Mouse (Mus musculus) myocyte (in vitro differentiated cells): ENCODE results near the gene Snca. TPM values are rescaled to one million over a fixed set of nuclear protein-coding genes. Genes with fewer than 3 reads are reported as not detected.
A peak's percentile ranks its signal among the peaks of the same experiment; 100 is the strongest.

Source experiments
- H3K27me3 ChIP-seq: one replicate; pipeline ENCODE4 v1.6.1; 2011; ENCODE audit not compliant: control insufficient read depth, insufficient read depth, insufficient read length
- H3K36me3 ChIP-seq: one replicate; pipeline ENCODE4 v1.6.1; 2011; ENCODE audit not compliant: control insufficient read depth, insufficient read depth
- H3K4me2 ChIP-seq: one replicate; pipeline ENCODE4 v1.6.1; 2011; ENCODE audit warnings: low read depth, control low read depth
- H3K4me3 ChIP-seq: one replicate; pipeline ENCODE4 v1.5.1; 2011; ENCODE audit warnings: mild to moderate bottlenecking, control low read depth, moderate library complexity
- H3K79me2 ChIP-seq: one replicate; pipeline ENCODE4 v1.6.1; 2011; ENCODE audit not compliant: control insufficient read depth, insufficient read depth
- H3ac ChIP-seq: one replicate; pipeline ENCODE4 v1.6.1; 2011; ENCODE audit not compliant: control insufficient read depth, insufficient read length
- CEBPB ChIP-seq: IDR thresholded peaks from 2 replicates; pipeline ENCODE4 v1.6.1; 2011; ENCODE audit warnings: mild to moderate bottlenecking, moderate library complexity; ENCODE audit not compliant: poor library complexity, insufficient read depth, severe bottlenecking
- E2F4 ChIP-seq: IDR thresholded peaks from one replicate; pipeline ENCODE4 v1.6.1; 2011; ENCODE audit warnings: mild to moderate bottlenecking, control low read depth, moderate library complexity; ENCODE audit not compliant: insufficient read depth
- MAX ChIP-seq: IDR thresholded peaks from one replicate; pipeline ENCODE4 v1.6.1; 2011; ENCODE audit warnings: low read depth, mild to moderate bottlenecking, control low read depth
- MYOD1 ChIP-seq, 3 experiments: IDR thresholded peaks; one replicate each; pipeline ENCODE4 v1.6.1; 2011; ENCODE audit warnings: control low read depth in 2 of 3, low read depth in 2 of 3, mild to moderate bottlenecking in 2 of 3, moderate library complexity in 1 of 3; ENCODE audit not compliant: insufficient read length in 2 of 3, control insufficient read depth in 1 of 3
- MYOG ChIP-seq, 3 experiments: IDR thresholded peaks; one replicate each; pipeline ENCODE4 v1.6.1; 2011; ENCODE audit warnings: control low read depth in 2 of 3, low read depth in 2 of 3, mild to moderate bottlenecking in 2 of 3; ENCODE audit not compliant: insufficient read length in 2 of 3, control insufficient read depth in 1 of 3, insufficient read depth in 1 of 3
- POLR2A ChIP-seq: IDR thresholded peaks from one replicate; pipeline ENCODE4 v1.6.1; 2011; ENCODE audit warnings: low read depth, mild to moderate bottlenecking, control low read depth, moderate library complexity; ENCODE audit not compliant: insufficient read length
- POLR2AphosphoS2 ChIP-seq: IDR thresholded peaks from one replicate; pipeline ENCODE4 v1.6.1; 2011; ENCODE audit warnings: low read depth, control low read depth; ENCODE audit not compliant: insufficient read length
- REST ChIP-seq: IDR thresholded peaks from one replicate; pipeline ENCODE4 v1.6.1; 2011; ENCODE audit warnings: mild to moderate bottlenecking, control low read depth, moderate library complexity; ENCODE audit not compliant: insufficient read depth, insufficient read length
- SRF ChIP-seq: IDR thresholded peaks from one replicate; pipeline ENCODE4 v1.6.1; 2011; ENCODE audit warnings: low read depth; ENCODE audit not compliant: control insufficient read depth, insufficient read length
- TCF12 ChIP-seq: IDR thresholded peaks from one replicate; pipeline ENCODE4 v1.6.1; 2011; ENCODE audit warnings: mild to moderate bottlenecking, control low read depth; ENCODE audit not compliant: poor library complexity, insufficient read depth, severe bottlenecking
- TCF3 ChIP-seq: IDR thresholded peaks from one replicate; pipeline ENCODE4 v1.6.1; 2011; ENCODE audit warnings: low read depth, control low read depth; ENCODE audit not compliant: insufficient read length
- USF1 ChIP-seq: IDR thresholded peaks from one replicate; pipeline ENCODE4 v1.6.1; 2011; ENCODE audit warnings: low read depth, mild to moderate bottlenecking, control low read depth, moderate library complexity
- polyA plus RNA-seq: library from polyadenylated mRNA; unstranded; fragments of >200 nt; fragmentation: generic; extraction: Trizol; gene quantifications from one replicate; pipeline ENCODE4 v1.2.1, GENCODE M21; 2012; ENCODE audit warnings: missing spikeins

The Snca gene
- 0.13 TPM for polyA plus RNA-seq

GRCm38 (mm10) chr6:60829282-60829891, at the start of gene Snca:
TSS of gene Snca (minus strand) at chr6:60829855.
- TF ChIP-seq E2F4 (no peak), USF1 (no peak), CEBPB (no peak), TCF12 (no peak), REST (no peak), MYOD1 (IDR thresholded peaks at IDR 0.05; ENCODE audit: control insufficient read depth in 1 of 3, insufficient read length in 2 of 3, low read depth in 2 of 3) (no peak), MYOG (IDR thresholded peaks at IDR 0.05; ENCODE audit: control insufficient read depth in 1 of 3, insufficient read depth in 1 of 3, insufficient read length in 2 of 3, low read depth in 2 of 3) (no peak), SRF (no peak), POLR2A (no peak), MAX (no peak), TCF3 (no peak), POLR2AphosphoS2 (no peak)
- Histone ChIP-seq H3ac (no peak within 1 kb of the TSS), H3K79me2 (no peaks in the 10 kb centered on the region), H3K27me3 (no peaks in the 10 kb centered on the region), H3K36me3 (no peaks in the 10 kb centered on the region), H3K4me3 (no peak within 1 kb of the TSS), H3K4me2 (peak within 1 kb of the TSS; percentile 46)

GRCm38 (mm10) chr6:60870126-60870525, 40.5 kb upstream of the Snca start:
- no peak overlapping the region for H3K4me2 ChIP-seq
- no peak overlapping the region for H3K4me3 ChIP-seq
- H3K36me3 ChIP-seq = no peaks in the 10 kb centered on the region
- TF ChIP-seq MYOD1 (IDR thresholded peaks at IDR 0.05; ENCODE audit: control insufficient read depth in 1 of 3, insufficient read length in 2 of 3, low read depth in 2 of 3) (no peak), CEBPB (no peak), TCF3 (no peak), E2F4 (no peak), POLR2A (no peak), POLR2AphosphoS2 (no peak), USF1 (no peak), MAX (no peak), REST (no peak), TCF12 (no peak), SRF (no peak), MYOG (IDR thresholded peaks at IDR 0.05; ENCODE audit: control insufficient read depth in 1 of 3, insufficient read depth in 1 of 3, insufficient read length in 2 of 3, low read depth in 2 of 3) (no peak)
- H3K27me3 ChIP-seq = no peaks in the 10 kb centered on the region
- no peak overlapping the region for H3ac ChIP-seq
- H3K79me2 ChIP-seq = no peaks in the 10 kb centered on the region

- H3K4me3 ChIP-seq = no peak overlapping the region
- TF ChIP-seq TCF12 (no peak), USF1 (no peak), MYOG (IDR thresholded peaks at IDR 0.05; ENCODE audit: control insufficient read depth in 1 of 3, insufficient read depth in 1 of 3, insufficient read length in 2 of 3, low read depth in 2 of 3) (no peak), CEBPB (no peak), SRF (no peak), POLR2AphosphoS2 (no peak), MYOD1 (IDR thresholded peaks at IDR 0.05; ENCODE audit: control insufficient read depth in 1 of 3, insufficient read length in 2 of 3, low read depth in 2 of 3) (no peak), E2F4 (no peak), REST (no peak)
- H3K4me2 ChIP-seq = no peak overlapping the region
- H3K36me3 ChIP-seq = no peaks in the 10 kb centered on the region
- no peaks in the 10 kb centered on the region for H3K79me2 ChIP-seq
- H3K27me3 ChIP-seq = no peaks in the 10 kb centered on the region
- no peak overlapping the region for H3ac ChIP-seq
Observed at GRCm38 (mm10) chr6:60856599-60856998, 26.9 kb upstream of the Snca start.

- TF ChIP-seq MYOG (IDR thresholded peaks at IDR 0.05; ENCODE audit: control insufficient read depth in 1 of 3, insufficient read depth in 1 of 3, insufficient read length in 2 of 3, low read depth in 2 of 3) (no peak), REST (no peak), CEBPB (no peak), MYOD1 (IDR thresholded peaks at IDR 0.05; ENCODE audit: control insufficient read depth in 1 of 3, insufficient read length in 2 of 3, low read depth in 2 of 3) (no peak), USF1 (no peak), TCF3 (no peak), POLR2A (no peak), SRF (no peak), TCF12 (no peak), E2F4 (no peak), MAX (no peak), POLR2AphosphoS2 (no peak)
- Histone ChIP-seq H3ac (no peak overlapping the region), H3K4me3 (no peak overlapping the region), H3K79me2 (no peaks in the 10 kb centered on the region), H3K27me3 (no peaks in the 10 kb centered on the region), H3K4me2 (no peak overlapping the region), H3K36me3 (no peaks in the 10 kb centered on the region)
Observed at GRCm38 (mm10) chr6:60851690-60852089, 22.0 kb upstream of the Snca start.
